Mouse (Mus musculus) hindbrain, embryonic 10.5 days (tissue): ENCODE results near the gene Nkd1. TPM values are rescaled to one million over a fixed set of nuclear protein-coding genes. Genes with fewer than 3 reads are reported as not detected.

Experiments
- DNase-seq: peaks from one replicate; pipeline ENCODE4 v3.0.0-alpha.2; 2017; ENCODE audit warnings: low spot score
- H3K27ac ChIP-seq: fragments of 300-500 bp; sonication (generic); 2 replicates; pipeline ENCODE4 v1.5.1; 2016; ENCODE audit warnings: mild to moderate bottlenecking, moderate library complexity
- H3K27me3 ChIP-seq: fragments of 300-500 bp; sonication (generic); 2 replicates; pipeline ENCODE4 v1.6.1; 2016; ENCODE audit warnings: mild to moderate bottlenecking; ENCODE audit not compliant: poor library complexity, insufficient read depth, severe bottlenecking
- H3K36me3 ChIP-seq: fragments of 300-500 bp; sonication (generic); 2 replicates; pipeline ENCODE4 v1.6.1; 2016; ENCODE audit warnings: mild to moderate bottlenecking, moderate library complexity
- H3K4me1 ChIP-seq: fragments of 300-500 bp; sonication (generic); replicated peaks from 2 replicates; pipeline ENCODE4 v1.6.1; 2016; ENCODE audit warnings: mild to moderate bottlenecking
- H3K4me3 ChIP-seq: fragments of 300-500 bp; sonication (generic); 2 replicates; pipeline ENCODE4 v1.5.1; 2016; ENCODE audit warnings: mild to moderate bottlenecking, moderate library complexity
- H3K9me3 ChIP-seq: fragments of 300-500 bp; sonication (generic); 2 replicates; pipeline ENCODE4 v1.6.1; 2016; ENCODE audit warnings: mild to moderate bottlenecking, moderate library complexity
- WGBS: fragments of 180-500 bp; shearing (Covaris S2); methylation state at CpG from one replicate; pipeline ENCODE4 v1.1.7; 2016; 5-methylcytosine and 5-hydroxymethylcytosine counted together
- polyA plus RNA-seq: library from polyadenylated mRNA; unstranded; fragments of >200 nt; fragmentation: Nextera tagmentation; extraction: Ambion mirVana; gene quantifications from 2 replicates; pipeline ENCODE4 v1.2.1, GENCODE M21; 2016

Nkd1 gene
- polyA plus RNA-seq, 1 experiment from 2014 or later: 124 TPM

DNA sequence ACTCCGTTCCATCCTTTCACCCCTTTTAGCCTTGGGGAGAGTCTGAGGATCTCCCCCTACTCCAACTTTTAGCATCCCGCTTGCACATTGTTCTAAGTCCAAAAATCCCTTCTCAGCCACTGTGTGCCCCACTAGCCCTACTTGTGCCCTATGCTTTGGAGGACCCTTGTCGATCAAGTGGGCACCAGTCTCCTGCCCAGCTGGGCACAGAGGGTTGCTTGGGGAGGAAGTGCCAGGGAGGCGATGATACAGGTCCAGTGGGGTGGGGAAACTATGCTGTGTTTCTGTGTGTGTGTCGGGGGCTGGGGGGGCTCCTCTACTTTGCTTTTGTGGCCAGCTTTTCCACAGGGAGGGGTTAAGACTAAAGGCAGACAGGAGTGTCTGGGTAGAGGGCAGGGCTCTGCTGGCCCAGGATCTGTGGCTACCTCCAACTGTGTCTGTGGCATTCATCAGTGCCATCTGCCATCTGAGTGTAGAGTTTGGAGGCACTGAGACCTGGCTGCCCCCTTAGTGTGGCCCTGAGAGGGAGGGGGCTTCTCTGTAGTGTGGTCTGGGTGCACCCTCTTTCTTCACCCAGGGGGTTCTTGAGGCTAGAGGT lies 1.4 kb downstream of the Nkd1 start:
- Histone ChIP-seq H3K27me3 (peaks cover 37% of the 10 kb centered on the region), H3K4me1 (peaks cover 93% of the 10 kb centered on the region), H3K36me3 (peaks cover 28% of the 10 kb centered on the region), H3K27ac (peak overlapping the region; percentile 93), H3K9me3 (no peaks in the 10 kb centered on the region), H3K4me3 (peak overlapping the region; percentile 79)
- 28% methylated on average over 5 of the region's 5 CpGs for WGBS
- no peak for DNase-seq

DNA sequence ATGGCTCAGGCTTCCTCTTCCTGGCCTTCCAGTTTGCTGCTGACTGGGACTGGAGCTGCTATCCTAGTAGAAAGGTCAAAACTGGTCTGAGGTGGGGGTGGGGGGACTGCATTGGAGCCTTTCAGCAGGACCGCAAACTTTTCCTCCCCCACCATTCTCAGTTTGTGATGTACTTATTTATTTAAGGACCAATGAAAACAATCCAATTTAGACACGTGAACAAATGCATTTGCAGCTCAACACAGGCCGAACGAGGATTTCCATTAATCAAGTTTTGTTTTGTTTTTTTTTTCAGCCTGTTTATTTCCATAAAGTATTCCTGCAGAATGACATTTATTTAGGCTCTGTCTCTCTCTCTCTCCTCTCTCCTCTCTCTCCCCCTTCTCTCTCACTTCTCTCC lies 2.5 kb downstream of the Nkd1 start:
- peak overlapping the region; percentile 72; the same call in 1 of the 2 replicates for H3K27ac ChIP-seq
- WGBS: 32% methylated on average over 4 of the region's 4 CpGs
- H3K4me1 ChIP-seq: peaks cover 91% of the 10 kb centered on the region

DNA sequence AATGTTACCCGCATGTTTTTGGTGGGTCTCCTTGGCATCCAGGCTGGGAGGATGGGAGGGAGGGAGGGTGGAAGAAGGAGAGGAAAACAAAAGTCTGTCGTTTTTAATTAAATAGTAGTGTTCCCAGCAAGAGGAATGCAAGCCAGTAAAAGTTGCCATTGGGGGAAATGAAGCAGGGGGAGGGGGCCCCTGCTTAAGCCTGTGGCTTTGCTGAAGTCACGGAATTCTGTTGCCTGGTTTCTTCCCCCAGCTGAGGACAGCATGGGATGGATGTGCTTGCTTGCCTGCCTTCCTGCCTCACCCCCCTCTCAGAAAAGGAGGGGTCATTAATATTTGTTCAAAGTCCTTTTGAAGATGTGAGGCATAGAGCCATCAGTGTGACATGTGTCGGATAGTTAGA lies 3.0 kb downstream of the Nkd1 start:
- Histone ChIP-seq H3K4me3 (peak overlapping the region; percentile 79), H3K4me1 (peaks cover 86% of the 10 kb centered on the region), H3K27me3 (peaks cover 25% of the 10 kb centered on the region), H3K36me3 (peaks cover 44% of the 10 kb centered on the region), H3K9me3 (no peaks in the 10 kb centered on the region), H3K27ac (peak overlapping the region; percentile 72)
- DNase-seq: no peak
- 4% methylated on average over 4 of the region's 4 CpGs for WGBS

More for the DNA sequence above, 2.5 kb downstream of the Nkd1 start:
- no peak for DNase-seq
- H3K4me3 ChIP-seq: peak overlapping the region; percentile 79
- H3K9me3 ChIP-seq: no peaks in the 10 kb centered on the region
- H3K27me3 ChIP-seq: peaks cover 30% of the 10 kb centered on the region
- H3K36me3 ChIP-seq: peaks cover 39% of the 10 kb centered on the region

DNA sequence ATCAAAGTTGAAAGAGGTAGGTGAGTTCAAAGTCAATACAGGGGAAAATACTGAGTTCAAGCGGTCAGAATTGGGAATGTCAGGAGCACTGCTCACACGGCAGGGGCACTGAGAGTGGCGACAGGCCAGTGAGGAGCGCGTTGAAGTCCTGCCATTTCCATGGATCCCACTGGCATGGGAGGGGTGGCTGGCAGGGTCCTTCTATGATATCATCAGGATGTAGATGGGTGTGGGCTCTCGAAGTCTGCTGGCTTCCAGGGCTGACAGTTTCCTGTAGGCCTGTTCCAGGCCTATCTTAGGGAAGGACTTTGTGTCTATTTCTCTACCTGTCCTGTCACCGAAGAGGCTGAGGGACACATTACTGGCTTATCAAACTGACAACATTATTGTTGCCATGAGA lies 3.7 kb downstream of the Nkd1 start:
- Histone ChIP-seq H3K27ac (no peak overlapping the region; the same call in 1 of the 2 replicates), H3K9me3 (no peaks in the 10 kb centered on the region), H3K4me1 (peaks cover 84% of the 10 kb centered on the region), H3K27me3 (peaks cover 18% of the 10 kb centered on the region), H3K36me3 (peaks cover 51% of the 10 kb centered on the region), H3K4me3 (peak overlapping the region; percentile 79)
- WGBS: 67% methylated on average over 7 of the region's 7 CpGs
- DNase-seq: no peak

DNA sequence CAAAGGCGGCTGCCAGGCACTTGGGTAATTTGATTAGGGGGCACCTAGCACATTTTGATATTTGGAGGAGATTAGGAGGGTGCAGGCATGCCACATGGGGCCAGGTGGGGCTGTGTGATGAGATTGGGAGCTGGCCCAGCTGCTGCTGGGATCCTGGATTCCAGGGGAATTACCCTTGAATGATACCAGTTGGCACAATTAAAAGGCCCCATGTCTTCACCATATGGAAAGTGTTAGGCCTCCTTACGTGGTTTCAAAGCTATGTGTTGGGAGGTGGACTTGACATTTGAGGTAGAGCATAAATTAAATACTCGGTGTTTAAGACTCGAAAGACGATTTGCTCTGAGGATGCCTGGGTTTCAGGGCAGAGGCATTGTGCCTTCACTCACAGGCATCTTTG lies 5.1 kb downstream of the Nkd1 start:
- Histone ChIP-seq H3K36me3 (peaks cover 65% of the 10 kb centered on the region), H3K4me3 (peak overlapping the region; percentile 11; the same call in 1 of the 2 replicates), H3K27ac (peak overlapping the region; percentile 46; the same call in 1 of the 2 replicates), H3K27me3 (peaks cover 9% of the 10 kb centered on the region; the same call in 1 of the 2 replicates), H3K4me1 (peaks cover 76% of the 10 kb centered on the region), H3K9me3 (no peaks in the 10 kb centered on the region)
- WGBS: 78% methylated on average over 5 of the region's 5 CpGs
- no peak for DNase-seq

DNA sequence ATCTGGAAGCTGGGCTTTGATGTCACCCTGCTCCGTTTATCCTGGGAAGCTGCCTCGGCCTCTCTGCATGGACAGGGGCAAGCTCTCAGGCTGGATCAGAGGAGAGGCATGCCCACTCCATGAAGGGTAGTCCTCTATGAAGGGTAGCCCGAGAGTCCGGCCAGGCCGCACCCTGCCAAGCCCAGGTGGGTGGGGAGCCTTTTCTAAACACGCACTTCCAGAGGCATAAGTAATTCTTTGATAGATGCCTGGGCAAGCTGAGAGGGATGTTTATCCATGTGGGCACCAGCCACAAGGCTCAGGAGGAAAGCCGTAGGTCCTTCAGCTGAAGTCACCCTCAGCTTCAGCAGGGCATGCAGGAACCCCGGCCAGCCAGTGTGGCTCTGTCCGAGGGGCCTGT lies 7.0 kb downstream of the Nkd1 start:
- Histone ChIP-seq H3K4me3 (no peak overlapping the region), H3K27me3 (no peaks in the 10 kb centered on the region), H3K4me1 (peaks cover 61% of the 10 kb centered on the region), H3K27ac (no peak overlapping the region), H3K36me3 (peaks cover 84% of the 10 kb centered on the region), H3K9me3 (no peaks in the 10 kb centered on the region)
- WGBS: 80% methylated on average over 9 of the region's 9 CpGs
- DNase-seq: no peak

DNA sequence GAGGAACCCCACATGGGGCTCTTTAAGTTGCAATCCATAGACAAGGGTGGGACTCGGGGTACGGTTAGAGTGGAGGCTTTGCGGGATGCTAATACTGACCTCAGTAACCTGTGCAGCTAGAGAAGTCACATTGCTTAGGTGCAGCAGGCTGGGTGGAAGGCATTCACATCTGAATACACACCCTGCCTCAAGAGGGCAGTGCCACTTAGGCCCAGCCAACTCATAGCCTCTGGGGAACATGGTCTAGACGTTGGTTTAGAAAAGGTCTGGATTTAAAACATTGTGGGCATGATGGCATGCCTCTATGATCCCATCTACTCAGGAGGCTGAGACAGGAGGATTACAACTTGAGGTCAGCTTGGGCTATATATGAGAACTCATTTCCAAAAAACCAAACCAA lies 8.6 kb downstream of the Nkd1 start:
- no peak for DNase-seq
- Histone ChIP-seq H3K4me3 (no peak overlapping the region), H3K27ac (no peak overlapping the region), H3K36me3 (peaks cover 99% of the 10 kb centered on the region), H3K4me1 (peaks cover 45% of the 10 kb centered on the region), H3K9me3 (no peaks in the 10 kb centered on the region), H3K27me3 (no peaks in the 10 kb centered on the region)
- WGBS: 92% methylated on average over 4 of the region's 4 CpGs

DNA sequence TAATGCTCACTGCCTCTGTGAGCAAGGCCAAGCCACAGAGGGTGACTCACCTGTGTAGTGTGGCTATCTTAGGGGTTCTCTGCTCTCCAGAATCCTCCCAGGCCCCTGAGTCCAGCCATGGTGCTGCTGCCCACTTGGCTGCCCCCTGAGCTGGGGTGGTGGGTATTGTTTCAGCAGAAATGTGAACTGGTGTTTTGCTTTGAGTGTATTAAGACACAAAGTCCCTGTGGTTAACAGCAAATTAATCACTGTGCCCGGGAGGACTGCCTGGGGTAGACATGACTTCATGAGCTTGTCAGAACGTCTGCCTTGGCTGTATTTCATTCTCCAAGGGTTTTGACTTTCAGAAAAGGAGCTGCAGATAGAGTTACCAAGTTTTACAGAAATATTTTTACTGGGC lies 15.9 kb downstream of the Nkd1 start:
- WGBS: 60% methylated on average over 2 of the region's 2 CpGs
- no peaks in the 10 kb centered on the region for H3K9me3 ChIP-seq

DNA sequence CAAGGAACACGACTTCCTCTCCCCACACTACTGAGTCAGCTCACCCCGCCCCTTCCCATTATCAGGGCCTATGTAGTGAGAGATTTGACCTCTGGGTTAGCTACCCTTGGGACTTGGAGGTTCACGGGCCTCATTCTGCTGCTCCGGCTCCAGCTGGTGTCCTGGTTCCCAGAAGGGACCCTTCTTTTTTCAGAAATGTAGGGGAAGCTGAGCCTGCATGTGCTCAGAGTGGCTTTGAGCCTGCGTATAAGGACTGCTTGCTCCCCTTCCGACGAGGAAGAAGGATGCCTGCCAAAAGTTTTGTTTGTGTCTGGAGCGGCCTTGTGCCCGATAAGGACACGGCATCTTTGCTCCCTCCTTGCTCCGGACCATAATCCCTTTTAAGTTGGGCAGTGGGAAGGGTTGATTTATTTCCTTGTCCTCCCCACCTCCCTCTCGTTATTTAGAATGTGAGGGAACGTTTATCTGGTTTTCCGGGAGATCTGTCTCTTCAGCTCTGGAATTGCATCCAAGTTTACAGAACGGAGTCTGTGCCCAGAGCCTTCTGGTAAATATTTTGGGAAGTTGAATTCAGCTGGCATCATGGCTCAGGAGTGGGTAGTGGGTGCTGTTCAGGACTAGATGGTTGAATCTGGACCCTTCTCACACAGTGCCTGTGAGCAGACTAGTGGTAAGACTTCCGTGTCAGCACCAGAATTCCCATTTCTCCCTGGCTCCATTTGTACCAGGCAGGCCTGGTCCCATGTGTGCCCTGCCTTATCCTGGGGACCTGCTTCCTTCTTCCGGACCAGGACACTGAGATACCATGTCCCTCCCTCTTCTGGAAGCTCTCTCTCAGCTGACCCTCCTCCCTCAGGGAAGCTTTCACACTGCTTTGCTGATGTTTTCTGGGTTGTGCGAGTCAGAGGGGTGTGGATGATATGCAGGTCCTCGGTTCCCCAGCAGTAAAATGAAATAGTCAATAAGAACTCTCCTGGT lies 17.1 kb downstream of the Nkd1 start:
- 81% methylated on average over 19 of the region's 19 CpGs for WGBS

More for the DNA sequence above, 15.9 kb downstream of the Nkd1 start:
- H3K4me3 ChIP-seq: no peak overlapping the region
- DNase-seq: no peak
- H3K27me3 ChIP-seq: no peaks in the 10 kb centered on the region
- peaks cover 92% of the 10 kb centered on the region for H3K36me3 ChIP-seq
- peak overlapping the region; percentile 35; the same call in 1 of the 2 replicates for H3K27ac ChIP-seq
- peaks cover 26% of the 10 kb centered on the region for H3K4me1 ChIP-seq

DNA sequence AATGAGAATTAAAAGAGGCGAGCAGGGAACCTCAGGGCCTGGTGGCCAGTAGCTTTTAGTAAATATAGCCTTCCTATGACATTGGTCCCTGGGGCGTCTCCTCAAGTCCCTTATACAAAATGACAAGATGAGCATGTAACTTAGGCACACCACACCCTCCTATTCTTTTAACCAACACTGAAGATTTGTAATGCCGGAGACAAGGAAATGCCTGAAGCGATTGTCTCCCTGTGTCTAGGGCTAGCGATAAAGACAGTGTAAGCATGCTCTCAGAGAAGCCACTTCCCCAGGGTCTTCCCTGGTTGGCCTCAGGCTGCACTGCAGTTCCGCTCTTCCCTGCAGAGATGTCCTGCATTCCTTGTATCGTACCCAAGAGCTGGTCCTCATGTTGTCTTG lies 17.8 kb downstream of the Nkd1 start:
- H3K27me3 ChIP-seq: no peaks in the 10 kb centered on the region
- WGBS: 84% methylated on average over 7 of the region's 7 CpGs
- no peaks in the 10 kb centered on the region for H3K9me3 ChIP-seq
- no peak for DNase-seq
- peaks cover 26% of the 10 kb centered on the region for H3K4me1 ChIP-seq
- peaks cover 92% of the 10 kb centered on the region for H3K36me3 ChIP-seq
- no peak overlapping the region for H3K4me3 ChIP-seq
- H3K27ac ChIP-seq: 0 out of 2 replicates have a peak overlapping the region, but pooled peaks have one; percentile 10

More for the DNA sequence above, 17.1 kb downstream of the Nkd1 start:
- Histone ChIP-seq H3K36me3 (peaks cover 92% of the 10 kb centered on the region), H3K9me3 (no peaks in the 10 kb centered on the region), H3K4me3 (no peak overlapping the region), H3K27me3 (no peaks in the 10 kb centered on the region), H3K4me1 (peaks cover 26% of the 10 kb centered on the region), H3K27ac (peak overlapping the region; percentile 10; the same call in 1 of the 2 replicates)
- DNase-seq: no peak

DNA sequence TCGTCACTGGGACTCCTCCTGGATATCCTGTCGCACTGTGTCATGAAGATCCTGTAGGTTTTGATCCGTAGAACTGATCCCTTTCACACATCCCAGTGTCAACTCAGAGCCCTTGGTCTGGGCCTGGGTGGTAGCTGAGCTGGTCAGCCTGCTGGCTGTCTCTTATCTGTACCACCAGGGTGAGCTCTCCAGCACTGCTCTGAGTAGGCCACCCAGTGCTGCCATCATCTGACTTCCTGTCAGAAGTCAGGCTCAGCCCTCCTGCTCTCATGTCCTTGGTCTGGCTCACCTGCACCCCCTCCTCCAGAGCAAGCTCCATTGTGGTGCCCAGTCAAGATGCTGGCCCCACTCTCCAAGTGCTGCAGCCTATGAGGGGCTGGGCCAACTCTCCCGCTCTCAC lies 18.8 kb downstream of the Nkd1 start:
- no peaks in the 10 kb centered on the region for H3K9me3 ChIP-seq
- peaks cover 92% of the 10 kb centered on the region for H3K36me3 ChIP-seq
- DNase-seq: no peak
- 88% methylated on average over 4 of the region's 4 CpGs for WGBS
- no peaks in the 10 kb centered on the region for H3K27me3 ChIP-seq
- peaks cover 33% of the 10 kb centered on the region for H3K4me1 ChIP-seq
- H3K27ac ChIP-seq: 0 out of 2 replicates have a peak overlapping the region, but pooled peaks have one; percentile 12
- no peak overlapping the region for H3K4me3 ChIP-seq

DNA sequence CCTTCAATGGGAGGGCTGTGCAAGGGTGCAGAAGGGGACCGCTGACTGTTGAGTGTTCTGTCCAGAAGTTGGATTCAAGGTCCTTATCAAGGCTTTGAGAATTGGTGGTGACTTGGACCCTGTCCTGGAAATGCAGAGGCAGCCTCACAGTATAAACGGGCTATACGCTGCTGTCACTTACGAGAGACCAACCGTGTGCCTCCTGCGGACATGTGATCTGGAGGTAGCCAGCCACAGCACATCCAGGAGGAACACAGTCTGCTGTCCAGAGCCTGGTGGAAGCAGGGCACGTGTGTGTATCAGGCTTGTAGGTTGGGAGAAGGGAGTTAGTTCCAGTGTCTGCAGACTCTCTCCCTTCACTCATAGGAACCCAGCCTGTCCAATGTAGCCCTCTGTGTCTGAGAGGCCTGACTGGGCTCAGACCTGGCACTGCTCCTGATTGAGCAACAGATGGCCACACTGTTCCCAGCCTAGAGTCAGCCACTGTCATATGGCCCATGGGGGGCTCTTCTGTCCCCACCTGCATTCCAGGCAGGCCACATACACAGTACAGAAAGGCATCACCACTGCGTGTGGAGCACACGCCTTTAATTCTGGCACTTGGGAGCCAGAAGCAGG lies 21.6 kb downstream of the Nkd1 start:
- no peak for DNase-seq
- Histone ChIP-seq H3K4me3 (no peak overlapping the region), H3K9me3 (no peaks in the 10 kb centered on the region), H3K4me1 (peaks cover 30% of the 10 kb centered on the region), H3K27ac (no peak overlapping the region), H3K27me3 (no peaks in the 10 kb centered on the region), H3K36me3 (peaks cover 94% of the 10 kb centered on the region)
- 94% methylated on average over 9 of the region's 9 CpGs for WGBS
